Mouse (Mus musculus) limb, embryonic 10.5 days (tissue): ENCODE results near the gene Sectm1a. TPM values are rescaled to one million over a fixed set of nuclear protein-coding genes. Genes with fewer than 3 reads are reported as not detected.
"Not testable (repeated sequence)": the region's sequence is repeated elsewhere in the genome, so short reads cannot be mapped to it uniquely, and the experiment has no call there.

Source experiments
- DNase-seq: peaks from one replicate; pipeline ENCODE4 v3.0.0-alpha.2; 2017; ENCODE audit warnings: low spot score
- H3K27ac ChIP-seq: fragments of 300-500 bp; sonication (generic); 2 replicates; pipeline ENCODE4 v1.5.1; 2016; ENCODE audit warnings: mild to moderate bottlenecking
- H3K27me3 ChIP-seq: fragments of 300-500 bp; sonication (generic); 2 replicates; pipeline ENCODE4 v1.6.1; 2016; ENCODE audit warnings: low read depth, mild to moderate bottlenecking; ENCODE audit not compliant: poor library complexity, severe bottlenecking
- H3K36me3 ChIP-seq: fragments of 300-500 bp; sonication (generic); 2 replicates; pipeline ENCODE4 v1.6.1; 2016; ENCODE audit warnings: mild to moderate bottlenecking, moderate library complexity
- H3K4me1 ChIP-seq: fragments of 300-500 bp; sonication (generic); 2 replicates; pipeline ENCODE4 v1.6.1; 2016
- H3K4me3 ChIP-seq: fragments of 300-500 bp; sonication (generic); 2 replicates; pipeline ENCODE4 v1.5.1; 2016; ENCODE audit warnings: mild to moderate bottlenecking, moderate library complexity
- H3K9me3 ChIP-seq: fragments of 300-500 bp; sonication (generic); replicated peaks from 2 replicates; pipeline ENCODE4 v1.6.1; 2016; ENCODE audit warnings: mild to moderate bottlenecking
- WGBS: fragments of 180-500 bp; shearing (Covaris S2); methylation state at CpG from one replicate; pipeline ENCODE4 v1.1.7; 2016; 5-methylcytosine and 5-hydroxymethylcytosine counted together
- polyA plus RNA-seq: library from polyadenylated mRNA; unstranded; fragments of >200 nt; fragmentation: Nextera tagmentation; extraction: Ambion mirVana; gene quantifications from 2 replicates; pipeline ENCODE4 v1.2.1, GENCODE M21; 2016

Gene Sectm1a
- polyA plus RNA-seq, 1 experiment from 2014 or later = not detected

DNA sequence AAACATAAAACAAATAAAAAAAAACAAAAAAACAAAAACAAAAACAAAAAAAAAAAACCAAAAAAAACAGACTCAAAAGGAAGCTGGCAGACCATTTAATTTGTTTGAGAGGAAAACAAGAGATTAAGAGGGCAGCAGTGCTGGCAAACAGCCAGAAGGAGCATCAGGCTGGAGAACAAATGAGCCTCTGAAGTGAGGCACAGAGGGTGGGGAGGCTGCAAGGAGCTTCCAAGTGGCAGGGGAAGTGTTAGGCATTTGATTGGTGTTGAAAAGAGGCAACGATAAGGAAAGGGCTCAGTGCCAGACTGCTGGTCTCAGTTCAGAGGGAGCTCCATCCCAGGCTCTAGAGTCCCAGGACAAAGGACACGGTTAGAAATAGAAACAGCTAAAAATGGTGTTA, 29.0 kb upstream of the Sectm1a start:
- H3K36me3 ChIP-seq = no peaks in the 10 kb centered on the region
- H3K27ac ChIP-seq = no peak overlapping the region
- H3K9me3 ChIP-seq = no peaks in the 10 kb centered on the region
- H3K27me3 ChIP-seq = no peaks in the 10 kb centered on the region
- no peak overlapping the region for H3K4me3 ChIP-seq
- no peak for DNase-seq
- WGBS = 25% methylated on average over 2 of the region's 2 CpGs
- no peaks in the 10 kb centered on the region; the same call in 1 of the 2 replicates for H3K4me1 ChIP-seq

GRCm38 (mm10) chr11:121108061-121108460, 27.0 kb upstream of the Sectm1a start:
- Histone ChIP-seq H3K9me3 (no peaks in the 10 kb centered on the region), H3K27ac (no peak overlapping the region), H3K27me3 (no peaks in the 10 kb centered on the region), H3K36me3 (no peaks in the 10 kb centered on the region), H3K4me3 (no peak overlapping the region), H3K4me1 (no peaks in the 10 kb centered on the region; the same call in 1 of the 2 replicates)
- WGBS = 76% methylated on average over 9 of the region's 9 CpGs
- no peak for DNase-seq

DNA sequence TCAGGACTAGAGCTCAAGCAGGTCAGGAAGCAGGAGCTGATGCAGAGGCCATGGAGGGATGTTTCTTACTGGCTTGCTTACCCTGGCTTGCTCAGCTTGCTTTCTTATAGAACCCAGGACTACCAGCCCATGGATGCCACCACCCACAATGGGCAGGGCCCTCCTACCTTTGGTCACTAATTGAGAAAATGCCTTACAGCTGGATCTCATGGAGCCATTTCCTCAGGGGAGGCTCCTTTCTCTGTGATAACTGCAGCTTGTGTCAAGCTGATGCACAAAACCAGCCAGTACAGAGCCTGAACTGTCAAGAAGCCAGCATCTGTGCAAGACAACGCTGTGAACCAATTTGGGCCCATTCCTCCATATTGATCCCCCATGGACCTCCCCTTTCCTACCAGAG, 26.2 kb upstream of the Sectm1a start:
- not testable (repeated sequence) for H3K36me3 ChIP-seq, H3K27ac ChIP-seq
- 93% methylated on average over 1 of the region's 1 CpGs for WGBS

DNA sequence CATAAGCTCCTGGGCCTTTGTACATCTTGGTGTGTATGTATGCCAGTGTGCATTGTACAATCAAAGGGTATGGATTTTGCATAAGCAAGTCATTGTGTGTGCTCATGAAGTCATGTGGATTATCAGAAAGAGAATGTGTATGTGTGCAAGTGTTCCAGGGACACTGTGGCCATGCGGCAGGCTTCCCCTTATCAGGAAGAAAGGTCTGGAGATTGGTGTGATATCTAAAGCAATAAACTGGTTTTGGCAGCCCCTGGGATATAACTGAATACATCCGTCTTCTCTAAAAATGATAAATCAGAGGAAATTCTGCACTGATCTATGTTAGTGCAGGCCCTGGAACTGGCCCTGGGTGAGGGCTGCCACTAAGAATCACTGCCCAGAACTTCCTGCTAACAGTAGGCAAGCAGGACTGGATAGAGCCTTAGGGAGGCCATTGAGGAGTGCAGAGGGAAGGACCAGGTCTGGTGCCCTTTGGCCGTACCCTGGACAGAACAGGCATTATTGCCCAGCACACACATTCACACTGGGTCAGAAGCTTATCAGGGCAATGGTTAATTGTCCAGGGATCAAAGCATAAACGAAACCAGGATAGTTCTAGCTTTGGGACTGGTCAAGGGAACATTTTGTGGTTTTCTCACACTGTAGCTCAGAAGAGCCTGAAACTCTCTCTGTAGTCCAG, 20.2 kb upstream of the Sectm1a start:
- no peak overlapping the region for H3K4me3 ChIP-seq
- DNase-seq = no peak
- H3K9me3 ChIP-seq = no peaks in the 10 kb centered on the region
- H3K4me1 ChIP-seq = no peaks in the 10 kb centered on the region
- H3K36me3 ChIP-seq = no peaks in the 10 kb centered on the region
- H3K27me3 ChIP-seq = no peaks in the 10 kb centered on the region
- H3K27ac ChIP-seq = no peak overlapping the region
- WGBS = 91% methylated on average over 4 of the region's 4 CpGs

More for the DNA sequence above, 26.2 kb upstream of the Sectm1a start:
- H3K4me1 ChIP-seq, H3K27me3 ChIP-seq, H3K4me3 ChIP-seq, DNase-seq, H3K9me3 ChIP-seq: not testable (repeated sequence)

- WGBS = 48% methylated on average over 7 of the region's 7 CpGs
- H3K9me3 ChIP-seq = no peaks in the 10 kb centered on the region
- H3K27ac ChIP-seq = no peak overlapping the region
Observed at GRCm38 (mm10) chr11:121100692-121101091, 19.7 kb upstream of the Sectm1a start.

DNA sequence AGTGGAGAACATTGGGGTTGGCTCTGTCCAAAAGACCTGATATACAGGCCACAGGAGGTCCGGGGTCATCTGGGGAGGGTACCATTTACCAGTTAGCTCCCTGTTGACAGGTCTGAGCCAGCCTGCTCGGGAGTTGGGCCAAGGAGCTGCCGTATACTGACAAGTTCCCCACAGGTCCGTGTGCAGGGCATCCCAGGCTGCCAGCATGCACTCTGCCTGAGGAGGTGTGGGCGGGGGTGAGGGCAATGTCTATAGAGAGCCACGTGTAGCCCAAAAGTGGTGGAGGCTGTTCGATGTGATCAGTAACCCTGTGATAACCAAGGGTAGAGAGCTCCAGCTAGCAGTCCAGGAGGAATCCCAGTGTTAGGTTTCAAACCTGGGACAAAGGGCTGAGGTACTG, 18.7 kb upstream of the Sectm1a start:
- WGBS = 77% methylated on average over 7 of the region's 7 CpGs
- no peaks in the 10 kb centered on the region for H3K9me3 ChIP-seq

More at GRCm38 (mm10) chr11:121100692-121101091, 19.7 kb upstream of the Sectm1a start:
- no peaks in the 10 kb centered on the region for H3K4me1 ChIP-seq
- H3K36me3 ChIP-seq = no peaks in the 10 kb centered on the region
- DNase-seq = no peak
- no peak overlapping the region for H3K4me3 ChIP-seq
- no peaks in the 10 kb centered on the region for H3K27me3 ChIP-seq

DNA sequence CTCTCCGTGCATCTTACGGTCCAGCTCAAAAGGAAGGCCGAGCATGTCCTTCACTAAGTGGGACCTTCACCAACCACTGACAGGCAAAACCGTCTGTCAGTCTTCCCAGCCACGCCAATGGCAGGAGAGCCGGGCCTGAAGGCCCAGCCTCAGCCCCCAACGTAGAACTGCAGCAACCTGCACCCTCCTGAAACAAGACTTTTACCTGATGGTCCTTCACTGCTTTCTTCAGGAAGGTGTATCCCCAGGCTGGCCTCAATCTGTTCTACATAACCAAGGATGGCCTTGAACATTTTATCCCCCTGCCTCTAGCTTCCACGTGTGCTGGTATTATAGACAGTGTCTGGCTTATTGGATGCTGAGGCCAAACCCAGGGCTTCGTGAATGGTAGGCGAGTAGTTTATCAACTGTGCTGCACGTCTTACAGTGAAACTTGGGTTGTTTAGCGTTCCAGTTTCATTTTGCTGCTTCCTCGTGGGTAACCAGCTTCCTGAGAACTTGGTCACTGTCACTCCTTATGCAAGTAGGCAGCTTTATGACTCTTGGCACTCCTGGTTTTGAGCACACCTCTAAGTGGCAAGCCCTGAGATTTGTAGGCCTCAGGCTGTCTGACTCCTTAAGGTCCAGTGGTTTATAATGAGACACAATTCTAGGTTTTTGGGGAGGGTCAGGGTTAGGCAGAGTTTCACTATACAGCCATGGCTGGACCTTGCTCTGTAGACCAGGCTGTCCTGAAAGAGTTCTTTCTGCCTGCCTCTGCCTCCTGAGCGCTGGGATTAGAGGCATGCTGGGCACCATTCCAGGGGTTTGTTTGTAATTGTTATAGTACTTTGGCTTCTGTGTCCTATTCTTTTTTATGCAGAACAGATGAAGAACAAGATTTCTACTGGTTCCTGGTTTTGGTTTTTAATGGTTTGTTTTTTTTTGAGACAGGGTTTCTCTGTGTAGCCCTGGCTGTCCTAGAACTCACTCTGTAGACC, 11.9 kb upstream of the Sectm1a start:
- no peak overlapping the region for H3K27ac ChIP-seq
- no peaks in the 10 kb centered on the region for H3K36me3 ChIP-seq
- H3K4me3 ChIP-seq = no peak overlapping the region
- no peaks in the 10 kb centered on the region for H3K9me3 ChIP-seq
- H3K27me3 ChIP-seq = no peaks in the 10 kb centered on the region
- H3K4me1 ChIP-seq = no peaks in the 10 kb centered on the region
- DNase-seq = no peak
- WGBS = 89% methylated on average over 14 of the region's 14 CpGs

More for the DNA sequence above, 18.7 kb upstream of the Sectm1a start:
- no peak for DNase-seq
- no peaks in the 10 kb centered on the region for H3K27me3 ChIP-seq
- no peak overlapping the region for H3K27ac ChIP-seq
- H3K4me1 ChIP-seq = no peaks in the 10 kb centered on the region
- no peaks in the 10 kb centered on the region for H3K36me3 ChIP-seq
- no peak overlapping the region for H3K4me3 ChIP-seq

DNA sequence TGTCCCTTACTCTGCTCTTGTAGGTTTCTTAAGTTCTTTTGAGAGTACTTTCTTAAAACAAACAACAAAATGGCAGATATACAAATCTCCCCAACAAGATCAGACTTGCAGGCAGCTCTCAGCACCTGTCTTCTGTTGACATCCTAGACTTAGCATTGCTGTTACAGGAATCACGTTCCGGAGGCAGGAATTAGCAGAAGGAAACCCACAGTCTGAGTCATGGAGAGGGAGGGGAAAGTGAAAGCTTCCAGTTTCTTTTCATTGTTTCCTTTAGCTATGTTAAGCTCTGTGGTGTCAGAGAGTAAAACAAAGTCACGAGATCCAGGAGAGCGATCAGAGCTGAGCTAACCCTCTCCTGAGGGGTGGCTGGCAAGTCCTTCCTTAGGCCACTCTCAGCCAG, 9.9 kb upstream of the Sectm1a start:
- DNase-seq = no peak
- Histone ChIP-seq H3K4me1 (no peaks in the 10 kb centered on the region), H3K27ac (no peak overlapping the region), H3K4me3 (no peak overlapping the region), H3K27me3 (no peaks in the 10 kb centered on the region), H3K36me3 (no peaks in the 10 kb centered on the region), H3K9me3 (no peaks in the 10 kb centered on the region)
- WGBS = 83% methylated on average over 4 of the region's 4 CpGs

GRCm38 (mm10) chr11:121089756-121090546, 8.9 kb upstream of the Sectm1a start:
- Histone ChIP-seq H3K36me3 (no peaks in the 10 kb centered on the region), H3K9me3 (no peaks in the 10 kb centered on the region), H3K4me1 (no peaks in the 10 kb centered on the region), H3K27ac (no peak overlapping the region), H3K27me3 (no peaks in the 10 kb centered on the region), H3K4me3 (no peak overlapping the region)
- no peak for DNase-seq
- WGBS = 86% methylated on average over 2 of the region's 2 CpGs

DNA sequence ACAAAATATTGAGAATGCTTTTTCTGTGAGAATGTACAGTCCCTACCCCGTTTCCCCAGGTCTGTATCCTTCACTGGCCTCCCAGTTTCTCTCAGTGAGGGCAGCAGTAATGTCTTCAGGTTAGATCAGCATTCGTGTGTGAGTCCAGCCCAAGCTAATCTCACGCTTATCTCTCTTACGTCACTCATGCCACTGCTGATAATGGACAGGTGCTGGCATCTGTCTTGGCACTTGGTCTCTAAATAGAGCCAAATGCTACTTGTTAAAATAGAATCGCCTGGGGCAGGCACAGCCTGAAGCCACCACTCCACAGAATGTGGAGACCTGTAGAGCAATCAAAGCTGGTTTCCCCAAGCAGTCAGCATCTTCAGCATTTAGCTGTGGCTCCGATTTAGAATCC, 8.0 kb upstream of the Sectm1a start:
- Histone ChIP-seq H3K27ac (no peak overlapping the region), H3K4me1 (no peaks in the 10 kb centered on the region), H3K36me3 (no peaks in the 10 kb centered on the region), H3K9me3 (no peaks in the 10 kb centered on the region), H3K4me3 (no peak overlapping the region), H3K27me3 (no peaks in the 10 kb centered on the region)
- DNase-seq = no peak
- 70% methylated on average over 6 of the region's 6 CpGs for WGBS

- no peak overlapping the region for H3K27ac ChIP-seq
- no peaks in the 10 kb centered on the region for H3K36me3 ChIP-seq
- no peaks in the 10 kb centered on the region for H3K4me1 ChIP-seq
- DNase-seq = no peak
- no peak overlapping the region for H3K4me3 ChIP-seq
- WGBS = 75% methylated on average over 4 of the region's 4 CpGs
- H3K27me3 ChIP-seq = no peaks in the 10 kb centered on the region
- no peaks in the 10 kb centered on the region for H3K9me3 ChIP-seq
Observed at GRCm38 (mm10) chr11:121086296-121086695, 5.3 kb upstream of the Sectm1a start.

DNA sequence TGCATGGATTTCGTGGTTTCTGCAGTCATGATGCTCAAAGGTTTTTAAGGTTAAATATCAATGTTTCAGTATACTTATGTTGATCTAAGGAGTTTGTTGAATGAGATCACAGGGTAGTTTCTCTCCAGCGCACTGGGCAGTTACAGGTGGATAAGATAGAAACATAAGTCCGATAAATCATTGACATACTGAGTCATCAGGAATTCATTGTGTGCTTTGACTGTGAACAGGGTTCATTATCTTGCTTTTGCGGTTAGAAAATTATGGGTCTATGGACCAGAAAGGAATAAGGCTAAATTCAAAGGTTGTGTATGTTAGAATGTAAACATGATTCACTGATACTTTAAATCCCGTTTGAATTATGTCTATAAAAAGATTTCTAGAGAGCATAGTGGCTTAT, 4.2 kb upstream of the Sectm1a start:
- no peak overlapping the region for H3K27ac ChIP-seq
- H3K36me3 ChIP-seq = no peaks in the 10 kb centered on the region
- H3K9me3 ChIP-seq = no peaks in the 10 kb centered on the region
- no peaks in the 10 kb centered on the region for H3K27me3 ChIP-seq
- WGBS = 87% methylated on average over 5 of the region's 5 CpGs
- no peak for DNase-seq
- no peaks in the 10 kb centered on the region for H3K4me1 ChIP-seq
- no peak overlapping the region for H3K4me3 ChIP-seq
